Mouse (Mus musculus): Measurements from ENCODE around the gene Qrsl1. TPM values are rescaled to one million over a fixed set of nuclear protein-coding genes. Genes with fewer than 3 reads are reported as not detected.

Gene Qrsl1
- total RNA-seq, 2 experiments from 2014 or later = 10.9 to 11.6 TPM

- intact Hi-C loops (cut with DNase I; ENCODE audit: low total_unique reads) = no loop called here
- no peak for DNase-seq
Observed at GRCm38 (mm10) chr10:43888976-43889375, 12.6 kb downstream of the Qrsl1 start.

- no peak for DNase-seq
- intact Hi-C loops (cut with DNase I; ENCODE audit: low total_unique reads) = no loop called here
Observed at GRCm38 (mm10) chr10:43887676-43888075, 13.9 kb downstream of the Qrsl1 start.

GRCm38 (mm10) chr10:43871458-43871857 lies 30.1 kb downstream of the Qrsl1 start:
- intact Hi-C loops (cut with DNase I; ENCODE audit: low total_unique reads) = no loop called here
- no peak for DNase-seq

GRCm38 (mm10) chr10:43870752-43871151 lies 30.8 kb downstream of the Qrsl1 start:
- intact Hi-C loops (cut with DNase I; ENCODE audit: low total_unique reads) = no loop called here
- DNase-seq = no peak

- intact Hi-C loops (cut with DNase I; ENCODE audit: low total_unique reads) = no loop called here
- no peak for DNase-seq
Observed at GRCm38 (mm10) chr10:43856351-43856750, 45.2 kb downstream of the Qrsl1 start.

- DNase-seq = no peak
- intact Hi-C loops (cut with DNase I; ENCODE audit: low total_unique reads) = no loop called here
Observed at GRCm38 (mm10) chr10:43855916-43856315, 45.6 kb downstream of the Qrsl1 start.

GRCm38 (mm10) chr10:43851898-43852297 lies 49.6 kb downstream of the Qrsl1 start:
- intact Hi-C loops (cut with DNase I; ENCODE audit: low total_unique reads) = no loop called here
- no peak for DNase-seq

GRCm38 (mm10) chr10:43849478-43849877 lies 52.1 kb downstream of the Qrsl1 start:
- DNase-seq = no peak
- intact Hi-C loops (cut with DNase I; ENCODE audit: low total_unique reads) = no loop called here

GRCm38 (mm10) chr10:43846141-43846622 lies 55.4 kb downstream of the Qrsl1 start:
- intact Hi-C loops (cut with DNase I; ENCODE audit: low total_unique reads) = no loop called here
- DNase-seq = no peak

- intact Hi-C loops (cut with DNase I; ENCODE audit: low total_unique reads) = no loop called here
- no peak for DNase-seq
Observed at GRCm38 (mm10) chr10:43845442-43845841, 56.1 kb downstream of the Qrsl1 start.

- no peak for DNase-seq
- intact Hi-C loops (cut with DNase I; ENCODE audit: low total_unique reads) = no loop called here
Observed at GRCm38 (mm10) chr10:43841441-43841840, 60.1 kb downstream of the Qrsl1 start.

- intact Hi-C loops (cut with DNase I; ENCODE audit: low total_unique reads) = no loop called here
- peak; percentile 41 for DNase-seq
Observed at GRCm38 (mm10) chr10:43832868-43833267, 68.7 kb downstream of the Qrsl1 start.

- intact Hi-C loops (cut with DNase I; ENCODE audit: low total_unique reads) = no loop called here
- DNase-seq = no peak
Observed at GRCm38 (mm10) chr10:43830251-43831018, 71.1 kb downstream of the Qrsl1 start.

GRCm38 (mm10) chr10:43828686-43829015 lies 72.9 kb downstream of the Qrsl1 start:
- intact Hi-C loops (cut with DNase I; ENCODE audit: low total_unique reads) = no loop called here
- DNase-seq = no peak

GRCm38 (mm10) chr10:43827958-43828685 lies 73.4 kb downstream of the Qrsl1 start:
- no peak for DNase-seq
- intact Hi-C loops (cut with DNase I; ENCODE audit: low total_unique reads) = no loop called here

GRCm38 (mm10) chr10:43826773-43827621 lies 74.5 kb downstream of the Qrsl1 start:
- intact Hi-C loops (cut with DNase I; ENCODE audit: low total_unique reads) = no loop called here
- DNase-seq = no peak

GRCm38 (mm10) chr10:43825696-43826095 lies 75.8 kb downstream of the Qrsl1 start:
- intact Hi-C loops (cut with DNase I; ENCODE audit: low total_unique reads) = no loop called here
- no peak for DNase-seq

GRCm38 (mm10) chr10:43824713-43825112 lies 76.8 kb downstream of the Qrsl1 start:
- intact Hi-C loops (cut with DNase I; ENCODE audit: low total_unique reads) = no loop called here
- no peak for DNase-seq

Data from gastrocnemius, postnatal 14 days (tissue).